Mouse (Mus musculus) 416B (cell line): ENCODE results near the gene Unc45a.

Experiments used
- DNase-seq: peaks from one replicate; pipeline ENCODE4 v3.0.0; 2011; ENCODE audit warnings: low read depth

Gene Unc45a

GRCm38 (mm10) chr7:80340793-80341192, at the start of gene Unc45a:
Unc45a (minus strand) TSS chr7:80341005.
- DNase-seq = peak; percentile 88

- peak; percentile 82 for DNase-seq
These were observed 47.1 kb upstream of the Unc45a start, which contains the start of gene Fes for GRCm38 (mm10) chr7:80387633-80388543. Fes (minus strand) TSS chr7:80387946.

- peak; percentile 56 for DNase-seq
These were observed 46.3 kb upstream of the Unc45a start for GRCm38 (mm10) chr7:80387033-80387632.

GRCm38 (mm10) chr7:80386235-80386930, 45.6 kb upstream of the Unc45a start:
- peak; percentile 97 for DNase-seq

- no peak for DNase-seq
These were observed 42.1 kb upstream of the Unc45a start for GRCm38 (mm10) chr7:80382919-80383318.

- DNase-seq = peak; percentile 46
These were observed 38.7 kb upstream of the Unc45a start for GRCm38 (mm10) chr7:80379531-80379930.

GRCm38 (mm10) chr7:80377471-80377870, 36.7 kb upstream of the Unc45a start:
- DNase-seq = peak; percentile 70

GRCm38 (mm10) chr7:80376192-80376591, 35.4 kb upstream of the Unc45a start:
- no peak for DNase-seq

GRCm38 (mm10) chr7:80375376-80376039, 34.7 kb upstream of the Unc45a start:
- DNase-seq = peak; percentile 100

GRCm38 (mm10) chr7:80374733-80375132, 33.9 kb upstream of the Unc45a start:
- no peak for DNase-seq

GRCm38 (mm10) chr7:80374280-80374679, 33.5 kb upstream of the Unc45a start:
- no peak for DNase-seq

GRCm38 (mm10) chr7:80373850-80374249, 33.0 kb upstream of the Unc45a start:
- peak; percentile 28 for DNase-seq

- DNase-seq = no peak
These were observed 32.5 kb upstream of the Unc45a start for GRCm38 (mm10) chr7:80373352-80373751.

- DNase-seq = peak; percentile 30
These were observed 31.9 kb upstream of the Unc45a start for GRCm38 (mm10) chr7:80372667-80373066.

GRCm38 (mm10) chr7:80372166-80372565, 31.4 kb upstream of the Unc45a start:
- DNase-seq = no peak

GRCm38 (mm10) chr7:80371041-80371751, 30.4 kb upstream of the Unc45a start, which contains the start of gene Man2a2:
Man2a2 (minus strand) TSS chr7:80371375.
- DNase-seq = peak; percentile 74

- peak; percentile 82 for DNase-seq
These were observed 29.8 kb upstream of the Unc45a start for GRCm38 (mm10) chr7:80370649-80371040.

GRCm38 (mm10) chr7:80369967-80370431, 29.2 kb upstream of the Unc45a start:
- DNase-seq = peak; percentile 72

- no peak for DNase-seq
These were observed 28.7 kb upstream of the Unc45a start for GRCm38 (mm10) chr7:80369461-80369860.

- peak; percentile 83 for DNase-seq
These were observed 28.0 kb upstream of the Unc45a start for GRCm38 (mm10) chr7:80368635-80369421.
